Mouse (Mus musculus) spleen, postnatal 14 days (tissue): ENCODE measurements around the gene Tbx1.

Source experiments
- DNase-seq, 2 experiments: peaks; one replicate each; pipeline ENCODE4 v3.0.0; 2021 to 2022; ENCODE audit warnings: low spot score in 2 of 2

The Tbx1 gene

GRCm38 (mm10) chr16:18589804-18590790, at the start of gene Tbx1:
Gene Tbx1, minus strand, starts transcription at chr16:18590671.
- peak in 1 of 2 experiments; percentile 7 for DNase-seq

- DNase-seq = no peak
Measured at GRCm38 (mm10) chr16:18639382-18639929, 49.0 kb upstream of the Tbx1 start.

GRCm38 (mm10) chr16:18638396-18638795, 47.9 kb upstream of the Tbx1 start:
- no peak for DNase-seq

- DNase-seq = no peak
Measured at GRCm38 (mm10) chr16:18636804-18637203, 46.3 kb upstream of the Tbx1 start.

- no peak for DNase-seq
Measured at GRCm38 (mm10) chr16:18636401-18636800, 45.9 kb upstream of the Tbx1 start.

GRCm38 (mm10) chr16:18633333-18633732, 42.9 kb upstream of the Tbx1 start:
- DNase-seq = no peak

GRCm38 (mm10) chr16:18632816-18633215, 42.3 kb upstream of the Tbx1 start:
- DNase-seq = no peak

- no peak for DNase-seq
Measured at GRCm38 (mm10) chr16:18632059-18632458, 41.6 kb upstream of the Tbx1 start.

GRCm38 (mm10) chr16:18631141-18631540, 40.7 kb upstream of the Tbx1 start:
- no peak for DNase-seq

- DNase-seq = no peak
Measured at GRCm38 (mm10) chr16:18630291-18630690, 39.8 kb upstream of the Tbx1 start.

- no peak for DNase-seq
Measured at GRCm38 (mm10) chr16:18629390-18630231, 39.1 kb upstream of the Tbx1 start, which contains the start of gene Sept5. Gene Sept5, minus strand, starts transcription at chr16:18629954.

- DNase-seq = no peak
Measured at GRCm38 (mm10) chr16:18628948-18629340, 38.5 kb upstream of the Tbx1 start.

- no peak for DNase-seq
Measured at GRCm38 (mm10) chr16:18628206-18628947, 37.9 kb upstream of the Tbx1 start.

GRCm38 (mm10) chr16:18627163-18627562, 36.7 kb upstream of the Tbx1 start:
- DNase-seq = no peak

GRCm38 (mm10) chr16:18626376-18626878, 36.0 kb upstream of the Tbx1 start, which contains the start of gene Gm49601:
Gene Gm49601, minus strand, starts transcription at chr16:18626427.
- DNase-seq = peak; percentile 55 to 70

GRCm38 (mm10) chr16:18625791-18626311, 35.4 kb upstream of the Tbx1 start:
- no peak for DNase-seq

- no peak for DNase-seq
Measured at GRCm38 (mm10) chr16:18625097-18625496, 34.6 kb upstream of the Tbx1 start.

- no peak for DNase-seq
Measured at GRCm38 (mm10) chr16:18624641-18625040, 34.2 kb upstream of the Tbx1 start.

- DNase-seq = no peak
Measured at GRCm38 (mm10) chr16:18623751-18624540, 33.5 kb upstream of the Tbx1 start.
